Mouse (Mus musculus): Measurements from ENCODE around the gene Anapc16.

DNA sequence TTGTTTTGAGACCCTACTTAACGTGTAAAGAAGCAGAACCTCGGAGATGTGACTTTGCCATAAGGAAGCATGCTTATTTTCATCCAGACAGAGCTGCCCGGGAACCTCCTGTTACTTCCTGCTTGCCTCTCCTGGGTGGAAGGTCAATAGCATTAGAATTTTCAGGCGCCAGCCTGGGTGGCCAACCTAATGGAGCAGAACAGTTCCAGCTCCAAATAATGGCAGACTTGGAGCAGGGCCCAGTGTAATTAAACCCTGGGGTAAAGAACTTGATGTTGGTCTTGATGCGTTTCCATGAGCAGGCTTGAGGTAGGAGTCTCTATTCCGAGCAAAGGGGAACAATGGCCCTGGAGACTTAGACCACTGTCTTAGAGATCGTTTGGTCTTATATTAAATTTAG lies 26.0 kb upstream of the Anapc16 start:
- TF ChIP-seq CTCF (IDR thresholded peaks at IDR 0.05; ENCODE audit: borderline replicate concordance, control insufficient read depth, extremely low read depth, insufficient read depth, low read length, poor library complexity), result no peak
- no peak for TF ChIP-seq POLR2A (IDR thresholded peaks at IDR 0.05; ENCODE audit: control insufficient read depth, extremely low read depth, insufficient read depth, low read length, poor library complexity)

Measured in thymus, adult 2 months (tissue).